Mouse (Mus musculus): Measurements from ENCODE around the gene Arpc4. TPM values are rescaled to one million over a fixed set of nuclear protein-coding genes. Genes with fewer than 3 reads are reported as not detected.

Arpc4 gene
- polyA plus RNA-seq, 1 experiment from 2014 or later = 384 TPM

GRCm38 (mm10) chr6:113430846-113431245 lies 52.9 kb downstream of the Arpc4 start:
- H3K9ac ChIP-seq = no peak overlapping the region
- H3K4me3 ChIP-seq (replicated peaks) = no peak overlapping the region
- WGBS = 57% methylated on average over 3 of the region's 3 CpGs
- H3K4me1 ChIP-seq = no peaks in the 10 kb centered on the region
- ATAC-seq (ENCODE audit: insufficient number of reproducible peaks, low FRiP score, low TSS enrichment, low read depth) = no peak
- no peak overlapping the region for H3K27ac ChIP-seq (replicated peaks)
- H3K4me2 ChIP-seq (replicated peaks) = no peak overlapping the region
- no peaks in the 10 kb centered on the region for H3K27me3 ChIP-seq
- H3K9me3 ChIP-seq (replicated peaks) = no peaks in the 10 kb centered on the region
- no peaks in the 10 kb centered on the region for H3K36me3 ChIP-seq

DNA sequence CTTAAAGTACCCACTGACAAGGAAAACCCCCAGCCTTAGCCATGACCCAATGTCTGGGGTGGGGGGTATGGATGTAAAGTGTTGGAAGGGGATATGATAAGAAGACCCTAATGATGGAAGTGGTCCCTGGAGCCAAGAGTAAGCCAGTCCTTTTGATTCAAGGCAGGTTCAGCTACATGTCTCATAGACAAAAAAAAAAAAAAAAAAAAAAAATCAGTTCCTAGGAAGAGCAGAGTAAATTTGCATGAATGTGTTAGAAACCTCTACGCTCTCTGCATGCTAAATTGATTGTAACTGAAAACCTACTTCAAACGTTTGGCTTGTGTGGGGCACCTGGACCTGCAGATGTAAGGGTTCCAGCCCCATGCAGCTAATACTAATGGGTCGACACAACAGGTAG lies 53.9 kb downstream of the Arpc4 start:
- H3K4me1 ChIP-seq = no peaks in the 10 kb centered on the region
- H3K4me2 ChIP-seq (replicated peaks) = no peak overlapping the region
- H3K9ac ChIP-seq = no peak overlapping the region
- no peaks in the 10 kb centered on the region for H3K27me3 ChIP-seq
- no peaks in the 10 kb centered on the region for H3K9me3 ChIP-seq (replicated peaks)
- H3K4me3 ChIP-seq (replicated peaks) = no peak overlapping the region
- WGBS = 38% methylated on average over 3 of the region's 3 CpGs
- no peak overlapping the region for H3K27ac ChIP-seq (replicated peaks)
- no peaks in the 10 kb centered on the region for H3K36me3 ChIP-seq
- ATAC-seq (ENCODE audit: insufficient number of reproducible peaks, low FRiP score, low TSS enrichment, low read depth) = no peak

- Histone ChIP-seq H3K4me2 (replicated peaks) (no peak overlapping the region), H3K4me1 (no peaks in the 10 kb centered on the region), H3K9me3 (replicated peaks) (no peaks in the 10 kb centered on the region), H3K9ac (no peak overlapping the region), H3K4me3 (replicated peaks) (no peak overlapping the region), H3K27me3 (no peaks in the 10 kb centered on the region), H3K27ac (replicated peaks) (no peak overlapping the region), H3K36me3 (no peaks in the 10 kb centered on the region)
- no peak for ATAC-seq (ENCODE audit: insufficient number of reproducible peaks, low FRiP score, low TSS enrichment, low read depth)
- 58% methylated on average over 3 of the region's 3 CpGs for WGBS
Measured at GRCm38 (mm10) chr6:113433661-113434060, 55.7 kb downstream of the Arpc4 start.

- Histone ChIP-seq H3K27ac (replicated peaks) (no peak overlapping the region), H3K9ac (no peak overlapping the region), H3K27me3 (no peaks in the 10 kb centered on the region), H3K36me3 (no peaks in the 10 kb centered on the region), H3K9me3 (replicated peaks) (no peaks in the 10 kb centered on the region), H3K4me2 (replicated peaks) (no peak overlapping the region), H3K4me3 (replicated peaks) (no peak overlapping the region), H3K4me1 (no peaks in the 10 kb centered on the region)
- no peak for ATAC-seq (ENCODE audit: insufficient number of reproducible peaks, low FRiP score, low TSS enrichment, low read depth)
- 67% methylated on average over 7 of the region's 7 CpGs for WGBS
Measured at GRCm38 (mm10) chr6:113434691-113435090, 56.8 kb downstream of the Arpc4 start.

GRCm38 (mm10) chr6:113435664-113436205 lies 57.8 kb downstream of the Arpc4 start, which contains the start of gene Cidec:
Gene Cidec (minus strand): TSS chr6:113435760.
- no peak for ATAC-seq (ENCODE audit: insufficient number of reproducible peaks, low FRiP score, low TSS enrichment, low read depth)
- Histone ChIP-seq H3K27me3 (no peaks in the 10 kb centered on the region), H3K9me3 (replicated peaks) (no peaks in the 10 kb centered on the region), H3K27ac (replicated peaks) (no peak within 1 kb of the TSS), H3K4me1 (no peaks in the 10 kb centered on the region), H3K4me2 (replicated peaks) (no peak within 1 kb of the TSS), H3K9ac (no peak within 1 kb of the TSS), H3K4me3 (replicated peaks) (no peak within 1 kb of the TSS), H3K36me3 (no peaks in the 10 kb centered on the region)
- WGBS = 76% methylated on average over 9 of the region's 9 CpGs

DNA sequence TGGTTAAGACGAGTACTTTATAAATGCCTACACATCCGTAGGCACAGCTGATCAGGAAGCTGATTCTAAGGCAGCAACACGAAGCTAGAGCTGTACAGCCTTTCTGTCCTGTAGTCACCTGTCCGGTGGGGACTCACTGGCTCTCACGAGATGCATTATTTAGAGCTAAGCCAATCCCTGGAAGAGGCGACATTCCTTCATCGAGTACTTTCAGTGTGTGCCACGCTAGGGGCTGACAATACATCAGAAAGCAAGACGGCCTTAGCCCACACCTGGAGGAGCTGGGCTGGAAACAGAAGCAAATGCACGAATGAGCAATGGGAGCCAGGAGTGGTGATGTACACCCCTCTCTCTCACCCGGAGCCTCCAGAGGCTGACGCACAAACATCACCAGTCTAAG lies 59.2 kb downstream of the Arpc4 start:
- Histone ChIP-seq H3K4me1 (no peaks in the 10 kb centered on the region), H3K4me2 (replicated peaks) (no peak overlapping the region), H3K27ac (replicated peaks) (no peak overlapping the region), H3K4me3 (replicated peaks) (no peak overlapping the region), H3K27me3 (no peaks in the 10 kb centered on the region), H3K9ac (no peak overlapping the region), H3K9me3 (replicated peaks) (no peaks in the 10 kb centered on the region), H3K36me3 (no peaks in the 10 kb centered on the region)
- no peak for ATAC-seq (ENCODE audit: insufficient number of reproducible peaks, low FRiP score, low TSS enrichment, low read depth)
- 74% methylated on average over 12 of the region's 12 CpGs for WGBS

DNA sequence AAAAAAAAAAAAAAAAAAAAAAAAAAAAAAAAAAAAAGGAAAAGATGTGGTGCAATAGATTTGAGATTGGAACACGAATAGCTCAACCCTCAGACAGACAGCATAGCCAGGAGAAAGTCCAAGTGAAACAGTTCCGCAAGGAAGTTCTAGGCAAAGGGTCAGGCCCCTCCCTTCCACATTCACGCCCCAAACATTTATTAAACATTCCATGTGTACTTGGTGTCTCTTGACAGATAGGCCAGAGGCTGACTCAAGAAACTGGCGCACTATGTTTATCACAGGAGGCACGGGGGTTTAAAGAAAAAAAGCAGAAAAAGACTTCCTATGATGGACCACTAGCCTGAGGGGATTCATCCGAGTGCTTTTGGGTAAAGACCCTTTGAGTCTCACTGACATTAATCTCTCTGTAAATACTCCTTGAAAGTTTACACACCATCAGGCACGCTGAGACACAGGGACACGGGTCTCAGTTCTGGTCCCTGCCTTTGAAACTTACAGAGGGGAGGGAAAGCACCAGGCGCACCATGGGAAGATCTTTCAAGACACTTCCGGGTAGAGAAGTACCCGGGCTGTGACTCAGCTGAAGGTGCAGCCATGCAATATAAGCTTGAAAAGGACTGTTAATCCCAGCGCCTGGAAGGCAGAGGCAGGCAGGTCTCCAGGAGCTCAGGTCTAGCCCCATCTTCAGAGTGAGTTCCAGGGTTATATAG lies 61.0 kb downstream of the Arpc4 start:
- Histone ChIP-seq H3K4me3 (replicated peaks) (no peak overlapping the region), H3K9me3 (replicated peaks) (no peaks in the 10 kb centered on the region), H3K9ac (no peak overlapping the region), H3K36me3 (no peaks in the 10 kb centered on the region), H3K4me2 (replicated peaks) (no peak overlapping the region), H3K27ac (replicated peaks) (no peak overlapping the region), H3K4me1 (peaks cover 5% of the 10 kb centered on the region), H3K27me3 (no peaks in the 10 kb centered on the region)
- ATAC-seq (ENCODE audit: insufficient number of reproducible peaks, low FRiP score, low TSS enrichment, low read depth) = no peak
- WGBS = 51% methylated on average over 12 of the region's 12 CpGs

Small RNAs within 50 kb of the gene (microRNA-seq; reads per million reads assigned to microRNA genes)
- not detected for gene Gm24387 (ENCODE audit: borderline number of aligned reads)

Other genes starting within 250 kb of the Arpc4 start
- gene Lhfpl4, start 182.7 kb upstream of the Arpc4 start, polyA plus RNA-seq (2015; fragmentation: Nextera tagmentation; extraction: Ambion mirVana) = 1.5 and 1.9 TPM in 2 replicates
- gene Mtmr14, start 140.3 kb upstream of the Arpc4 start, polyA plus RNA-seq (2015; fragmentation: Nextera tagmentation; extraction: Ambion mirVana) = 32.3 and 35.6 TPM in 2 replicates
- gene Cpne9, start 95.8 kb upstream of the Arpc4 start, polyA plus RNA-seq (2015; fragmentation: Nextera tagmentation; extraction: Ambion mirVana) = 0.21 and 1.1 TPM in 2 replicates
- 18.0 and 22.9 TPM in 2 replicates for gene Brpf1, start 71.0 kb upstream of the Arpc4 start, polyA plus RNA-seq (2015; fragmentation: Nextera tagmentation; extraction: Ambion mirVana)
- 12.5 and 13.6 TPM in 2 replicates for gene Ogg1, start 51.1 kb upstream of the Arpc4 start, polyA plus RNA-seq (2015; fragmentation: Nextera tagmentation; extraction: Ambion mirVana)
- gene Camk1, start 34.1 kb upstream of the Arpc4 start, polyA plus RNA-seq (2015; fragmentation: Nextera tagmentation; extraction: Ambion mirVana) = 100 and 101 TPM in 2 replicates
- 51.0 and 54.2 TPM in 2 replicates for gene Tada3, start 232 bp upstream of the Arpc4 start, polyA plus RNA-seq (2015; fragmentation: Nextera tagmentation; extraction: Ambion mirVana)
- gene Ttll3, start 11.1 kb downstream of the Arpc4 start, polyA plus RNA-seq (2015; fragmentation: Nextera tagmentation; extraction: Ambion mirVana) = 7.7 and 10.7 TPM in 2 replicates
- 16.7 and 19.7 TPM in 2 replicates for gene Rpusd3, start 41.2 kb downstream of the Arpc4 start, polyA plus RNA-seq (2015; fragmentation: Nextera tagmentation; extraction: Ambion mirVana)
- not detected in 2 replicates for gene Cidec, start 57.6 kb downstream of the Arpc4 start, polyA plus RNA-seq (2015; fragmentation: Nextera tagmentation; extraction: Ambion mirVana)
- gene Jagn1, start 64.5 kb downstream of the Arpc4 start, polyA plus RNA-seq (2015; fragmentation: Nextera tagmentation; extraction: Ambion mirVana) = 81.4 and 84.8 TPM in 2 replicates
- 11.7 and 12.2 TPM in 2 replicates for gene Il17re, start 80.4 kb downstream of the Arpc4 start, polyA plus RNA-seq (2015; fragmentation: Nextera tagmentation; extraction: Ambion mirVana)
- gene Il17rc, start 93.3 kb downstream of the Arpc4 start, polyA plus RNA-seq (2015; fragmentation: Nextera tagmentation; extraction: Ambion mirVana) = 34.3 and 37.5 TPM in 2 replicates
- 21.5 and 22.5 TPM in 2 replicates for gene Creld1, start 105.2 kb downstream of the Arpc4 start, polyA plus RNA-seq (2015; fragmentation: Nextera tagmentation; extraction: Ambion mirVana)
- gene Prrt3, start 123.8 kb downstream of the Arpc4 start, polyA plus RNA-seq (2015; fragmentation: Nextera tagmentation; extraction: Ambion mirVana) = 1.6 and 2.0 TPM in 2 replicates
- 101 and 103 TPM in 2 replicates for gene Emc3, start 153.5 kb downstream of the Arpc4 start, polyA plus RNA-seq (2015; fragmentation: Nextera tagmentation; extraction: Ambion mirVana)
- gene Fancd2, start 153.6 kb downstream of the Arpc4 start, polyA plus RNA-seq (2015; fragmentation: Nextera tagmentation; extraction: Ambion mirVana) = 6.6 and 6.9 TPM in 2 replicates
- 0.16 TPM in 1 of 2 replicates, not detected in the other for gene Fancd2os, start 222.6 kb downstream of the Arpc4 start, polyA plus RNA-seq (2015; fragmentation: Nextera tagmentation; extraction: Ambion mirVana)
- 221 and 230 TPM in 2 replicates for gene Brk1, start 226.7 kb downstream of the Arpc4 start, polyA plus RNA-seq (2015; fragmentation: Nextera tagmentation; extraction: Ambion mirVana)
- 43.4 and 47.8 TPM in 2 replicates for gene Vhl, start 245.8 kb downstream of the Arpc4 start, polyA plus RNA-seq (2015; fragmentation: Nextera tagmentation; extraction: Ambion mirVana)

Data from embryonic facial prominence, embryonic 15.5 days (tissue).